Mouse (Mus musculus) intestine, embryonic 16.5 days (tissue): ENCODE measurements around the gene Slc16a9. TPM values are rescaled to one million over a fixed set of nuclear protein-coding genes. Genes with fewer than 3 reads are reported as not detected.

ENCODE experiments used
- polyA plus RNA-seq: library from polyadenylated mRNA; unstranded; fragments of >200 nt; fragmentation: Nextera tagmentation; extraction: Ambion mirVana; gene quantifications from 2 replicates; pipeline ENCODE4 v1.2.1, GENCODE M21; 2015

Slc16a9 gene
- polyA plus RNA-seq, 1 experiment from 2014 or later, result 0.50 TPM

Other genes with a start within 250 kb of the Slc16a9 start
- 11.7 and 13.0 TPM in 2 replicates for gene Ccdc6, start 148.0 kb upstream of the Slc16a9 start, polyA plus RNA-seq
- gene Mrln, start 40.4 kb upstream of the Slc16a9 start, polyA plus RNA-seq, result 0.65 and 0.95 TPM in 2 replicates
- gene Fam13c, start 195.4 kb downstream of the Slc16a9 start, polyA plus RNA-seq, result 5.9 and 6.2 TPM in 2 replicates